Mouse (Mus musculus): ENCODE measurements around the gene Dnajc28.

GRCm38 (mm10) chr16:91657285-91657684 is 38.5 kb upstream of the Dnajc28 start:
- TF ChIP-seq CTCF (IDR thresholded peaks at IDR 0.05; ENCODE audit: extremely low read depth, insufficient read depth, insufficient read length, insufficient replicate concordance) (no peak), POLR2A (IDR thresholded peaks at IDR 0.05; ENCODE audit: low read depth, low read length) (no peak)

Data from spleen, adult 2 months (tissue).